ENCODE assay signal across 19 mouse cellular contexts in the genomic region with DNA sequence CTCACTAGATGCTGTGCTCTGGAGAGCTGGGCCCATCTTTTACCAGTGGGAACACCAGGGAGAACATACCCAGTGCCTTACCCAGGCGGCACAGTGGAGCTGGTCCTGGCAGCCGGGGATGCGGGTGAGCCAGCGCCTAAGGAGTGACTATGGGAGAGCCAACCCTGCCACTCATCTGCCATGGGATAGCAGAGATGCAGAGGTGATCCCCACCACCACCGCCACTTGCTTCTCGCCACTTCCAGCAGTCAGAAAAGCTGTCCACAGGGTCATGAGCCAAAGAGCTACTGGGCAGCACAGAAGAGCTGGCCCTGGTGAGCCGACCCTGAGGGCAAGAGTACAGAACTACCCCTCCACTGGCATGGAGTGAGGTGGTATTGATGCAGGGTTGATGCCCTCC. TPM values are rescaled to one million over a fixed set of nuclear protein-coding genes. Genes with fewer than 3 reads are reported as not detected.
"Had no signal": no experiment of that assay in that cellular context is flagged by ENCODE, and none has a peak within 500 bp of the region (broad histone marks: within the 10 kb centered on the region; RNA-seq: fewer than 3 reads in every experiment).

No protein-coding gene starts in this region.

- H3K27ac ChIP-seq: midbrain, embryonic 10.5 days; midbrain, embryonic 12.5 days; neural tube, embryonic 13.5 days; neural tube, embryonic 15.5 days; stomach, embryonic 15.5 days; stomach, postnatal 0 days had no signal

- H3K27me3 ChIP-seq: midbrain, embryonic 12.5 days; neural tube, embryonic 13.5 days; neural tube, embryonic 15.5 days; stomach, embryonic 15.5 days had no signal

- H3K9ac ChIP-seq: lung, embryonic 14.5 days; midbrain, embryonic 12.5 days; neural tube, embryonic 13.5 days; neural tube, embryonic 15.5 days; stomach, embryonic 15.5 days had no signal

- ATAC-seq: midbrain, embryonic 16.5 days had no signal

- DNase-seq: lung, adult 18-20 months; lung, embryonic 14.5 days; lung, postnatal 10 days; lung, postnatal 4 days; midbrain, embryonic 14.5 days; right cerebral cortex, postnatal 14 days; thymus, postnatal 14 days; thymus, postnatal 36 days had no signal

- H3K4me2 ChIP-seq: lung, embryonic 14.5 days; midbrain, embryonic 12.5 days; neural tube, embryonic 13.5 days; neural tube, embryonic 15.5 days; stomach, embryonic 15.5 days had no signal

- H3K36me3 ChIP-seq: midbrain, embryonic 10.5 days; midbrain, embryonic 12.5 days; neural tube, embryonic 13.5 days; neural tube, embryonic 15.5 days; stomach, embryonic 15.5 days had no signal

- H3K9me3 ChIP-seq: midbrain, embryonic 10.5 days; midbrain, embryonic 12.5 days; neural tube, embryonic 13.5 days; neural tube, embryonic 15.5 days; stomach, embryonic 15.5 days had no signal

- H3K4me1 ChIP-seq: midbrain, embryonic 10.5 days; midbrain, embryonic 12.5 days; neural tube, embryonic 13.5 days; neural tube, embryonic 15.5 days; stomach, embryonic 15.5 days had no signal

- H3K4me3 ChIP-seq: midbrain, embryonic 10.5 days; midbrain, embryonic 12.5 days; myocyte; neural tube, embryonic 13.5 days; neural tube, embryonic 15.5 days; stomach, embryonic 15.5 days had no signal

RNA-seq across cellular contexts. Expression of gene Kcnmb3, which starts 12.1 kb away (rescaled TPM):
- total RNA-seq: megakaryocyte, adult 5-6 weeks; megakaryocyte-erythroid progenitor cell, adult 5-6 weeks had no signal
- polyA plus RNA-seq: midbrain, embryonic 10.5 days; myocyte; neural tube, embryonic 11.5 days; neural tube, embryonic 15.5 days had no signal
